27 mouse cellular contexts compared by ENCODE assay signal in genomic region chr11:62268381-62268780, GRCm38 (mm10). TPM values are rescaled to one million over a fixed set of nuclear protein-coding genes. Genes with fewer than 3 reads are reported as not detected.
"Had no signal": no experiment of that assay in that cellular context is flagged by ENCODE, and none has a peak within 500 bp of the region (broad histone marks: within the 10 kb centered on the region; RNA-seq: fewer than 3 reads in every experiment).

No protein-coding gene starts in this region.

- H3K36me3 ChIP-seq: heart, embryonic 10.5 days; heart, embryonic 12.5 days; hindbrain, embryonic 10.5 days; hindbrain, embryonic 12.5 days; intestine, embryonic 15.5 days; kidney, embryonic 15.5 days; liver, embryonic 13.5 days; liver, embryonic 15.5 days had no signal

- H3K4me3 ChIP-seq: heart, embryonic 10.5 days; heart, embryonic 12.5 days; hindbrain, embryonic 10.5 days; hindbrain, embryonic 12.5 days; intestine, embryonic 15.5 days; kidney, embryonic 15.5 days; limb, embryonic 13.5 days; limb, embryonic 15.5 days; liver, embryonic 13.5 days; liver, embryonic 15.5 days had no signal

- H3K9ac ChIP-seq: heart, embryonic 12.5 days; hindbrain, embryonic 12.5 days; hindbrain, embryonic 14.5 days; intestine, embryonic 15.5 days; kidney, embryonic 15.5 days; limb, embryonic 13.5 days; limb, embryonic 15.5 days; liver, embryonic 13.5 days; liver, embryonic 15.5 days had no signal

- H3K4me1 ChIP-seq: liver, embryonic 13.5 days; liver, embryonic 15.5 days had no signal

- DNase-seq: gastrocnemius, postnatal 25 days; heart, adult 18-20 months; heart, postnatal 10 days; heart, postnatal 4 days; kidney, adult 11 months; kidney, adult 2 months; kidney, adult 9 months; kidney, postnatal 14 days; kidney, postnatal 36 days; layer of hippocampus, adult 9-11 months; layer of hippocampus, postnatal 36 days; left cerebral cortex, postnatal 4 days; liver, embryonic 13.5 days had no signal

- H3K9me3 ChIP-seq: heart, embryonic 10.5 days; heart, embryonic 12.5 days; hindbrain, embryonic 10.5 days; hindbrain, embryonic 12.5 days; intestine, embryonic 15.5 days; kidney, embryonic 15.5 days; limb, embryonic 13.5 days; limb, embryonic 15.5 days; liver, embryonic 13.5 days; liver, embryonic 15.5 days had no signal

- H3K27ac ChIP-seq: heart, embryonic 10.5 days; hindbrain, embryonic 10.5 days; hindbrain, embryonic 12.5 days; hindbrain, embryonic 14.5 days; intestine, embryonic 15.5 days; kidney, embryonic 15.5 days; kidney, postnatal 0 days; limb, embryonic 13.5 days; limb, embryonic 15.5 days; liver, embryonic 13.5 days; liver, embryonic 15.5 days had no signal

- H3K27me3 ChIP-seq: hindbrain, embryonic 12.5 days; intestine, embryonic 15.5 days; kidney, embryonic 15.5 days; limb, embryonic 13.5 days; limb, embryonic 15.5 days; liver, embryonic 13.5 days had no signal

- ATAC-seq: hindbrain, embryonic 16.5 days; inflammation-experienced regulatory T-cells, adult 6 months; intestine, embryonic 15.5 days had no signal

- H3K4me2 ChIP-seq: heart, embryonic 12.5 days; hindbrain, embryonic 12.5 days; hindbrain, embryonic 14.5 days; intestine, embryonic 15.5 days; kidney, embryonic 15.5 days; limb, embryonic 13.5 days; limb, embryonic 15.5 days; liver, embryonic 11.5 days; liver, embryonic 13.5 days; liver, embryonic 15.5 days had no signal

RNA-seq across cellular contexts. Expression of gene Adora2b, which starts 19.6 kb away (rescaled TPM):
- polyA plus RNA-seq: inflammation-experienced regulatory T-cells, adult 6 months had no signal
